Mouse (Mus musculus) liver, embryonic 13.5 days (tissue): ENCODE measurements around the gene AC140267.1. TPM values are rescaled to one million over a fixed set of nuclear protein-coding genes. Genes with fewer than 3 reads are reported as not detected.

Source experiments
- ATAC-seq: fragments of 200-750 bp; cut with Nextera tagmentation; 2 replicates; pipeline ENCODE4 v1.8.0; 2017; ENCODE audit warnings: low read depth, mild to moderate bottlenecking, moderate number of reproducible peaks, moderate library complexity
- DNase-seq: peaks from one replicate; pipeline ENCODE4 v3.0.0; 2022
- H3K27ac ChIP-seq: fragments of 300-500 bp; sonication (generic); 2 replicates; pipeline ENCODE4 v1.5.1; 2015; ENCODE audit warnings: moderate library complexity, mild to moderate bottlenecking, inconsistent platforms
- H3K27me3 ChIP-seq: fragments of 300-500 bp; sonication (generic); 2 replicates; pipeline ENCODE4 v1.6.1; 2015; ENCODE audit warnings: mild to moderate bottlenecking, inconsistent platforms
- H3K36me3 ChIP-seq: fragments of 300-500 bp; sonication (generic); 2 replicates; pipeline ENCODE4 v1.6.1; 2015; ENCODE audit warnings: mild to moderate bottlenecking, inconsistent platforms
- H3K4me1 ChIP-seq: fragments of 300-500 bp; sonication (generic); replicated peaks from 2 replicates; pipeline ENCODE4 v1.6.1; 2015; ENCODE audit warnings: inconsistent platforms
- H3K4me2 ChIP-seq: fragments of 300-500 bp; sonication (generic); 2 replicates; pipeline ENCODE4 v1.6.1; 2015; ENCODE audit warnings: inconsistent platforms, mild to moderate bottlenecking, moderate library complexity
- H3K4me3 ChIP-seq: fragments of 300-500 bp; sonication (generic); replicated peaks from 2 replicates; pipeline ENCODE4 v1.5.1; 2015; ENCODE audit warnings: mild to moderate bottlenecking, inconsistent platforms
- H3K9ac ChIP-seq: fragments of 300-500 bp; sonication (generic); 2 replicates; pipeline ENCODE4 v1.6.1; 2015; ENCODE audit warnings: mild to moderate bottlenecking, inconsistent platforms
- H3K9me3 ChIP-seq: fragments of 300-500 bp; sonication (generic); replicated peaks from 2 replicates; pipeline ENCODE4 v1.6.1; 2016; ENCODE audit warnings: inconsistent platforms
- WGBS: fragments of 180-500 bp; shearing (Covaris S2); methylation state at CpG from one replicate; pipeline ENCODE4 v1.1.7; 2015; ENCODE audit not compliant: insufficient replicate concordance; 5-methylcytosine and 5-hydroxymethylcytosine counted together
- polyA plus RNA-seq: library from polyadenylated mRNA; unstranded; fragments of >200 nt; fragmentation: Nextera tagmentation; extraction: Ambion mirVana; gene quantifications from 2 replicates; pipeline ENCODE4 v1.2.1, GENCODE M21; 2015

Gene AC140267.1
- polyA plus RNA-seq, 1 experiment from 2014 or later: not detected

GRCm38 (mm10) chr15:80213688-80214087 is 21.9 kb upstream of the AC140267.1 start:
- no peak overlapping the region for H3K4me3 ChIP-seq
- peaks cover 14% of the 10 kb centered on the region for H3K27me3 ChIP-seq
- ATAC-seq (peak; percentile 82), DNase-seq (no peak)
- peaks cover 14% of the 10 kb centered on the region for H3K4me1 ChIP-seq
- no peak overlapping the region for H3K27ac ChIP-seq
- no peak overlapping the region for H3K9ac ChIP-seq
- no peaks in the 10 kb centered on the region for H3K9me3 ChIP-seq
- H3K4me2 ChIP-seq: no peak overlapping the region
- no peaks in the 10 kb centered on the region for H3K36me3 ChIP-seq

GRCm38 (mm10) chr15:80215716-80216479 is 19.7 kb upstream of the AC140267.1 start:
- Histone ChIP-seq H3K4me3 (no peak overlapping the region), H3K4me1 (peaks cover 25% of the 10 kb centered on the region), H3K4me2 (no peak overlapping the region), H3K9me3 (no peaks in the 10 kb centered on the region), H3K9ac (no peak overlapping the region), H3K27ac (no peak overlapping the region), H3K36me3 (no peaks in the 10 kb centered on the region), H3K27me3 (peaks cover 10% of the 10 kb centered on the region)
- 14% methylated on average over 10 of the region's 10 CpGs for WGBS
- no peak for ATAC-seq
- DNase-seq: no peak

- Histone ChIP-seq H3K27me3 (peaks cover 6% of the 10 kb centered on the region), H3K4me1 (peaks cover 25% of the 10 kb centered on the region), H3K9ac (no peak overlapping the region), H3K4me3 (no peak overlapping the region), H3K9me3 (no peaks in the 10 kb centered on the region), H3K36me3 (no peaks in the 10 kb centered on the region), H3K4me2 (no peak overlapping the region), H3K27ac (no peak overlapping the region)
- DNase-seq: no peak
- 36% methylated on average over 9 of the region's 9 CpGs for WGBS
- no peak for ATAC-seq
Measured at GRCm38 (mm10) chr15:80216480-80216820, 19.2 kb upstream of the AC140267.1 start.

- DNase-seq (no peak), ATAC-seq (no peak)
- H3K4me1 ChIP-seq: peaks cover 25% of the 10 kb centered on the region
- H3K9me3 ChIP-seq: no peaks in the 10 kb centered on the region
- no peak overlapping the region for H3K9ac ChIP-seq
- no peak overlapping the region for H3K27ac ChIP-seq
- WGBS: 79% methylated on average over 10 of the region's 10 CpGs
- H3K27me3 ChIP-seq: peaks cover 6% of the 10 kb centered on the region; the same call in 1 of the 2 replicates
- H3K4me2 ChIP-seq: no peak overlapping the region
- H3K4me3 ChIP-seq: no peak overlapping the region
- H3K36me3 ChIP-seq: no peaks in the 10 kb centered on the region
Measured at GRCm38 (mm10) chr15:80217476-80217875, 18.2 kb upstream of the AC140267.1 start.

GRCm38 (mm10) chr15:80219211-80219610 is 16.4 kb upstream of the AC140267.1 start:
- 11% methylated on average over 14 of the region's 14 CpGs for WGBS
- no peak overlapping the region for H3K4me3 ChIP-seq

GRCm38 (mm10) chr15:80219705-80220657 is 15.7 kb upstream of the AC140267.1 start:
- Histone ChIP-seq H3K27me3 (peaks cover 3% of the 10 kb centered on the region; the same call in 1 of the 2 replicates), H3K36me3 (no peaks in the 10 kb centered on the region), H3K9ac (no peak overlapping the region), H3K9me3 (no peaks in the 10 kb centered on the region), H3K4me1 (peaks cover 15% of the 10 kb centered on the region), H3K4me3 (no peak overlapping the region), H3K4me2 (peak overlapping the region; percentile 38; the same call in 1 of the 2 replicates), H3K27ac (no peak overlapping the region)
- DNase-seq (no peak), ATAC-seq (no peak)
- WGBS: 43% methylated on average over 4 of the region's 4 CpGs

More at GRCm38 (mm10) chr15:80219211-80219610, 16.4 kb upstream of the AC140267.1 start:
- no peak for ATAC-seq
- Histone ChIP-seq H3K9ac (no peak overlapping the region), H3K36me3 (no peaks in the 10 kb centered on the region), H3K4me2 (peak overlapping the region; percentile 38), H3K4me1 (peaks cover 13% of the 10 kb centered on the region), H3K27ac (no peak overlapping the region), H3K9me3 (no peaks in the 10 kb centered on the region), H3K27me3 (peaks cover 3% of the 10 kb centered on the region; the same call in 1 of the 2 replicates)
- DNase-seq: peak; percentile 32

- Histone ChIP-seq H3K27ac (no peak overlapping the region), H3K4me1 (peaks cover 20% of the 10 kb centered on the region), H3K4me3 (no peak overlapping the region), H3K4me2 (no peak overlapping the region), H3K36me3 (no peaks in the 10 kb centered on the region), H3K9me3 (no peaks in the 10 kb centered on the region), H3K9ac (no peak overlapping the region), H3K27me3 (peaks cover 3% of the 10 kb centered on the region; the same call in 1 of the 2 replicates)
- WGBS: 56% methylated on average over 8 of the region's 8 CpGs
- DNase-seq: no peak
- no peak for ATAC-seq
Measured at GRCm38 (mm10) chr15:80221031-80221430, 14.6 kb upstream of the AC140267.1 start.

GRCm38 (mm10) chr15:80223751-80224150 is 11.9 kb upstream of the AC140267.1 start:
- Histone ChIP-seq H3K36me3 (no peaks in the 10 kb centered on the region), H3K4me3 (no peak overlapping the region), H3K9me3 (no peaks in the 10 kb centered on the region), H3K9ac (no peak overlapping the region), H3K27ac (no peak overlapping the region), H3K4me1 (peaks cover 19% of the 10 kb centered on the region), H3K27me3 (no peaks in the 10 kb centered on the region), H3K4me2 (no peak overlapping the region)
- DNase-seq: no peak
- ATAC-seq: no peak
- 72% methylated on average over 7 of the region's 7 CpGs for WGBS

- H3K36me3 ChIP-seq: no peaks in the 10 kb centered on the region
- peak; percentile 78 for DNase-seq
- ATAC-seq: peak; percentile 72
- H3K9me3 ChIP-seq: no peaks in the 10 kb centered on the region
- no peak overlapping the region for H3K27ac ChIP-seq
- H3K4me3 ChIP-seq: no peak overlapping the region
- H3K4me1 ChIP-seq: peaks cover 9% of the 10 kb centered on the region
- H3K27me3 ChIP-seq: no peaks in the 10 kb centered on the region
- no peak overlapping the region for H3K9ac ChIP-seq
- WGBS: 11% methylated on average over 9 of the region's 9 CpGs
- H3K4me2 ChIP-seq: no peak overlapping the region
Measured at GRCm38 (mm10) chr15:80225208-80225607, 10.4 kb upstream of the AC140267.1 start.

GRCm38 (mm10) chr15:80225796-80226195 is 9.8 kb upstream of the AC140267.1 start:
- WGBS: 42% methylated on average over 2 of the region's 2 CpGs
- peak; percentile 67 for DNase-seq
- Histone ChIP-seq H3K4me2 (no peak overlapping the region), H3K4me3 (no peak overlapping the region), H3K4me1 (peaks cover 9% of the 10 kb centered on the region), H3K36me3 (no peaks in the 10 kb centered on the region), H3K9ac (no peak overlapping the region), H3K9me3 (no peaks in the 10 kb centered on the region), H3K27me3 (no peaks in the 10 kb centered on the region), H3K27ac (no peak overlapping the region)
- ATAC-seq: peak; percentile 51; the same call in 1 of the 2 replicates

GRCm38 (mm10) chr15:80228071-80228800 is 7.4 kb upstream of the AC140267.1 start:
- Histone ChIP-seq H3K36me3 (no peaks in the 10 kb centered on the region), H3K4me3 (no peak overlapping the region), H3K27ac (no peak overlapping the region), H3K9me3 (no peaks in the 10 kb centered on the region), H3K27me3 (no peaks in the 10 kb centered on the region), H3K4me2 (no peak overlapping the region), H3K9ac (no peak overlapping the region), H3K4me1 (peaks cover 21% of the 10 kb centered on the region)
- no peak for ATAC-seq
- DNase-seq: no peak
- WGBS: 72% methylated on average over 17 of the region's 17 CpGs
